Mouse (Mus musculus) left cerebral cortex, postnatal 25 days (tissue): ENCODE data around the gene Slc38a9. TPM values are rescaled to one million over a fixed set of nuclear protein-coding genes. Genes with fewer than 3 reads are reported as not detected.
A peak's percentile ranks its signal among the peaks of the same experiment; 100 is the strongest.

Experiments
- DNase-seq, 2 experiments: peaks; one replicate each; pipeline ENCODE4 v3.0.0; 2022; ENCODE audit warnings: low spot score in 2 of 2, mixed read lengths in 1 of 2
- intact Hi-C: fragments of 180-260 bp; cut with DNase I; formaldehyde crosslinking; loops from one replicate; pipeline ENCODE4 v1.15.1; 2025
- total RNA-seq, 2 experiments: library from RNA; stranded (reverse); gene quantifications; 2 replicates each; pipeline ENCODE4 v1.2.3; 2021

Gene Slc38a9
- total RNA-seq: 10 to 100 TPM; 18.9 to 25.8 TPM

GRCm38 (mm10) chr13:112660574-112661381 is at the start of gene Slc38a9:
Slc38a9 (plus strand) TSS chr13:112660751.
- intact Hi-C loops: no loop called here

GRCm38 (mm10) chr13:112621592-112621991 is 39.0 kb upstream of the Slc38a9 start:
- intact Hi-C loops: loop anchor here (10.0 kb wide), 1 partner anchor 317 kb away; no protein-coding TSS in a partner anchor
- DNase-seq: no peak

More at GRCm38 (mm10) chr13:112660574-112661381, at the start of gene Slc38a9:
- peak; percentile 94 to 98 for DNase-seq

DNA sequence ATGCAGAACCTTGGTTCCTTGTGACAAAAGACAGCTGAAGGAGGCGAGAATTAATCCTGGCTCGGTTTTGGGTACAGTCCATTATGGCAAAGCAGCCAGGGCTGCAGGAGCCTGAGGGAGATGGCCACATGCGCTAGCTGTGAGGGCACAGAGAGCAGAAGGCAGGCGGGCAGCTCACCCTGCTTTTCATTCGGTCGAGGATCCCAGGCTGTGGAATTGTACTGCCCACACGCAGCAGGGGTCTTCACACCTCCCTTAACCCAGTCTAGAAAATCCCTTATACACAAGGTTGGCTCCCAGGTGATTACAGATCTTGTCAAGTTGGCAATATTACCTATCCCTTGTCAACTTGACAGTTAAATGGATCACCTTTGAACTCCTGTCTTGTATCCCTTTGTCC is 36.9 kb upstream of the Slc38a9 start:
- intact Hi-C loops: loop anchor here (10.0 kb wide), 1 partner anchor 319 kb away; no protein-coding TSS in a partner anchor
- DNase-seq: no peak

DNA sequence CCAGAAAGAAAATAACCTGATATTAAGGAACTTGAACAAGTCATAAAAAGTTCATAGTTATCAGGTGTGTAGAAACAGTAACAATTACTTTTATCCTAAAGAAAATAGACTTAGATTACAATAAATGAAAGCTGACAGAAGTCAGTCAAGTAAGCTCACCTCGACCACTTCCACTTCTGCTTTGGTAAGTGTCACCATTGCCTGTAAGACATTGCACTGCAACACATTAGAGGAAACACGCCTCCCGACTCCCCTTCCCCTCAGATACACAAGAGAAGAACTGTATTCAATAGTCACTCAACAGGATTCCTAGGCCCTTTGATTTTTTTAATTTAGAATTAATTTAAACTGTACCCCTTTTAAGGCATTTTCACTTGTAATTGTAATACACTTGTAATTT is 35.9 kb upstream of the Slc38a9 start:
- no peak for DNase-seq
- intact Hi-C loops: loop anchor here (10.0 kb wide), 1 partner anchor 320 kb away; no protein-coding TSS in a partner anchor

DNA sequence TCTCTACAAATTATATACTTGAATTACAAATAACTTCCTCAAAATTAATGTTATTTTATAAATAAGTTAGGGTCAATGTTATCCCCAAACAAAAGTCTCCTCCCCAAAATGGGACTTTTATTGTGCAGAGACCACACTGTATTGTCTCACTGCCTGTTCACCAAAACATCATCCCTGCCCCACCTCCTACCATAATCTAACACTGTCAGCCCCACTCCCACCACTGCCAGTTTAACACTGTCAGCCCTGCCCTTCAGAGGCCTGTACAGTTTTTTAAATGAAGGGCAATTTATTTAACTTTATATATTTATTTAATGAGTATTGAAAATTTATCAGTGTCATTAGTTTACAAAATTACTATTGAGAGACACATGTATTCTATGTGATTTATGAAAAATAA is 35.0 kb upstream of the Slc38a9 start:
- DNase-seq: no peak
- intact Hi-C loops: loop anchor here (10.0 kb wide), 1 partner anchor 321 kb away; no protein-coding TSS in a partner anchor

- DNase-seq: no peak
- intact Hi-C loops: no loop called here
Measured at GRCm38 (mm10) chr13:112635174-112635837, 25.2 kb upstream of the Slc38a9 start.

GRCm38 (mm10) chr13:112636498-112636897 is 24.1 kb upstream of the Slc38a9 start:
- DNase-seq: no peak
- intact Hi-C loops: no loop called here

DNA sequence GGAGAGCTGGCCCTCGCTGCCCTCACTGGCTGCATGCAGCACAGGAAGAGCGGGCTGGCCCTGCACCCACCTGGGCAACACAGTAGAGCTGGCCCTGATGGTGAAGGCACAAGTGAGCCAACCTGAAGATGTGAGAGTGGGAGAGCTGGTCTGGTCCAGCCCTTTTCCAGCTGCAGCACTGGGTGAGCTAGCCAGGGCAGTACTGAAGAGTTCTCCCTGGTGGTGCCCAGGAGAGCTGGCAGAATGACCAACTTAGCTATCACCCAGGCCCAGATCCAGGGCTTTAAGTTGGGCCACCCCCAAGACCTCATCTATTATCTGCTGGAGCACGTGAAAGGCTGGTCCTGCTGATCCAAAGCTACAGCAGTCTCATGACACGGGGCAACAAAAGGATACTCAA is 21.4 kb upstream of the Slc38a9 start:
- DNase-seq: no peak
- intact Hi-C loops: no loop called here

GRCm38 (mm10) chr13:112642897-112643296 is 17.7 kb upstream of the Slc38a9 start:
- intact Hi-C loops: no loop called here
- DNase-seq: no peak

- intact Hi-C loops: no loop called here
Measured at GRCm38 (mm10) chr13:112644996-112645395, 15.6 kb upstream of the Slc38a9 start.

DNA sequence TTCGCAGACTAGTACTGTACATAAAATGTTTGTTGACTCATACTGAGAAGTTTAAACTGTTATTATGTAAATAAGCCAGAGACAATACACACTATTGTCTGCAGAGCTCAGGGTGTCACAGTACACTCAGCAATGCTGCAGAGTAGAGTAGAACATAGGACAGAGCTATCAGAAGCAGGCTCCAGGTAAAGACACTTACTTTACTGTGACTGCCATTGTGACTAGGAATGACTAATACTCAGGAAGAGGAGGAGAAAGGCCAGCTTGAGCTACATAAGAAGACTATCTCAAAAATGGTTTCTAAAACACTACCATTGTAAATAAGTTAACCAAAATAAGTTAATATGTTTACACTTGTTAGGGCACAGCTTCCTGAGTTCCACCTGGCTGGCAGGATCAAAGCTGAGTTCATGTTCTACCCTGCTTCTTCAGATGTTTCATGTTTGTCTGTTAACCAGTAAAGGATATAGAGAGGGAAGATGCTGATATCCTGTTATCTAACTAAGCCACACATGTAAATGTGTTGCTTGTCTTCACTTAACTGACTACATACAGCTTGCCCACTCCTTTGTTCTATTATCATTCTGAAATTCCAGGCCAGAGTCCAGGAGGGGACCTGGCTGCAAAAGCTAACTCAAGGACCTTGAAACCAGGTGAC is 14.9 kb upstream of the Slc38a9 start:
- DNase-seq: no peak
- intact Hi-C loops: no loop called here

More at GRCm38 (mm10) chr13:112644996-112645395, 15.6 kb upstream of the Slc38a9 start:
- no peak for DNase-seq

DNA sequence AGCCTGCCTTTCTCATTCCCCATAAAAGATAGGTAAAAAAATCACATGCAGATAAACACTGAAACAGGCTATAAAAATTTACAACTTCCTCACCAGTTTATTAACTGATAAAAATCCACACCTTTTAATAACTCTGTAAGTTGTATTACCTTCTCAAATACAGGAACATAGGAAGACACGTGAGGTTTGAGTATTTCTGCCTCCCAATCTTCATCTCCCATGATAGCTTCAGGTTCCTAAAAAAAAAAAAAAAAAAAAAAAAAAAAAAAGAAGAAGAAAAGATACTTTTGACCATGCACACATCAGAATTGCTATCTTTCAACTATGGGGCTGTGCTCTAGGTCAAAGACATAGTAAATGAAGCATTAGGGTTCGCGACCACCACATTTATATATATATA is 9.4 kb upstream of the Slc38a9 start:
- intact Hi-C loops: no loop called here
- DNase-seq: no peak

DNA sequence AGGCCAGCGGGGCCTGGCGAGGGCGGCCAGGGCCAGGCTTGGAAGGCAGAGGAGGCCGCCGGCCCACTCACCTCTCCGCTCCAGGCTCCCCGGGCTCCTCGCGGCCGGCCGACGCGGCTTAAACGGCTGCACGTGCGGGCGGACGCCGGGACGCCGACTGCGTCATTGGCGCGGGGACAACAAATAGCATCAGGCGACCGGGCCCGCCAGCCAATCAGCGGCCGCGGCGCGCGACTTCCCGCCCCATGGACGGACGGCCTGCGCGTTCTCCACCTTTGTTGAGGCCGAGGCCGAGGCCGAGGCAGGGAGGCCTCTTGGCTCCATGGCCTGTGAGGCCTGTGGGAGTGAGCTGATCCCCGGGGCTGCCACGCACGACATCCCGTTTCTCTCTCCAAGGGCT is 8.3 kb upstream of the Slc38a9 start, which contains the start of gene Ddx4:
Ddx4 (minus strand) TSS at position 271 of the 400 bp plus-strand sequence.
- DNase-seq: no peak
- intact Hi-C loops: no loop called here

DNA sequence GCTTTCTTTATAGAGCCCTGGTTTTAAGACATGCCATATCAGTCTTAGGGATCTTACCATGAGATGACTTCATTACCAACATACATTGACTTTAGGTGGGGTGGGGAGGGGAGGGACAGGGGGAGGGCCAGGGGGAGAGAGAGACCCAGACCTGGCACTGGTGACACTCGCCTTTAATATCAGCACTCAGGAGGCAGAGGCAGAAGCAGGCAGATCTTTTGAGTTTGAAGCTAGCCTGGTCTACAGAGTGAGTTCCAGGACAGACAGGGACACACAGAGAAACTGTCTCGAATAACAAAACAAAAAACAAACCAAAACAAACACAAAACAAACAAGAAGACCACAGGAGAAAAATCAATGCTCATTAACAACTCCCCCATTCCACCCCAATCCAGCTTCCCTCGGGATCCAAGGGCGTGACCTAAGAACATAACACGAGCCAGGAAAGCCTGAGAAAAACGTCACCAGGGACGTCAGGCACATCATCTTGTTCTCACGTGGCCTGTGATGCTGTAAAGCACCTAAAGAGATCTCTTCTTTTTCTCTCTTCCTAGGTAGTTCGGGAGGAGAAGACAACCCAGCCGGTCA is 471 bp upstream of the Slc38a9 start:
- DNase-seq: no peak
- intact Hi-C loops: no loop called here

- DNase-seq: no peak
- intact Hi-C loops: no loop called here
Measured at GRCm38 (mm10) chr13:112661687-112662086, 1.1 kb downstream of the Slc38a9 start.

DNA sequence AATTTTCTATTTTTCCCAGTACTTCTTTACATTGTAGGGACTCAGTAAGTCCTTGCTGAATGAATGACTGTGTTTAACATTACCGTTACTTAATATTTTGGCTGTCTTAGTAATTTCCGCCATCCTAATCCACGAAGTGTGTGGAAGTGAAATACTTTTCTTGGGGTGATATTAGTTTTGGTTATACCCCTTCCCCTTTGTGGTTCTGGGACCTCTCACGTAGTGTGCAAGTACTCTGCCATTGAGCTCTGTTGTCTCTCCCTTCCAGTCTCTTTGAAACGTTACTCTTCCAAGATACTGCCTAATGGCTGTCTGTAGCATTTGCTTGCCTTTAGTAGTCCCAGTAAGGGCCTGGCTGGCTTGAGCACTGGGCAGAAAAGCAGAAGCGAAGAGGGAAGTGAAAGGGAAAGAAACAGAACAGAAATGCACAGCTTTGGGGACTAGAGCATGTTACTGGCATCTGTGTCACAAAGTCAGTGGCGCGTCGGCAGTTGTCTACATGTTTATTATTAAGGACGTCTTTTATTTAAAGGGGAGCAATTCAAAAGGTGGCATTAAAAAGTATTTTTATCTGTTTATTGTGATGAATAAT is 6.0 kb downstream of the Slc38a9 start:
- intact Hi-C loops: no loop called here
- no peak for DNase-seq

GRCm38 (mm10) chr13:112667215-112667614 is 6.7 kb downstream of the Slc38a9 start:
- DNase-seq: no peak
- intact Hi-C loops: no loop called here

DNA sequence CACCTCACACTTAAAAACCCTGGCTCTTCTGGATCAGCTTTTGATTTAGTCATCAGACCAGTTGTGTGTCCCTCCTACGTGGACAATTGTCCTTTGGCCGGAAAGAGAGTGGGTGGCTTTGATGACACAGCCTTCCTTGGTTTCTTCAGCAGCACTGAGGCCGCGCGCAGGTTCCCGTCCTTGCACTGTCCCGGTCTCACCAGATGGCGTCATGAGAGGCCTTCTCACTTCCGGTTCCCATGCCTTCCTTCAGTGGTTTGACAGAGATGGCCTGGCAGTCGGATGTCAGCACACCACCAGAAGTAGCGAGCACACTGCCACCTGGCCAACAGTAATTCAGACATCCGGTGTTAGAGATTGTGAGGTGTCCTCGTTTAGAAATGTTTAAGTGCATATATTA is 11.2 kb downstream of the Slc38a9 start:
- intact Hi-C loops: loop anchor here (5.0 kb wide), 3 partner anchors 131 to 366 kb away; partner anchors contain the start of genes Cdc20b and Plpp1
- DNase-seq: no peak

DNA sequence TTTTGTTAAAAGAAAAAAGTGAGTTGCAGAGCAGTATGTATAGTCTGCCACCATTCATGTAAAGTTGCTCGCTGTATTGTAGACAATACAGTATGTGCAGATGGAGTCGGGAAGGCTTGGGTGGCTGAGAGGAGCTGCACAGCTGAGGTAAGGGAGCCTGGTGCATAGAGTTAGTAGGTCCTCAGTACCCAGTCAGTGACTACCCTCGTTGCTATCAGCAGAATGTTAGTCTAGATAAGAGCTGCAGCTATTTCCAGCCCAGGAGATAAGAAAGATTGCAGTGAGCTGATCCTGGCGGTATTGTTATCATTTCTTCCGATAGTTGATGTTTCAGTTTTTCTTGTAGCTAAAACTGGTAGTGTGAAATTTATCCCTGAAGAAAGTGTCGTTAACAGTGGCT is 12.2 kb downstream of the Slc38a9 start:
- no peak for DNase-seq
- intact Hi-C loops: loop anchor here (5.0 kb wide), 3 partner anchors 130 to 365 kb away; partner anchors contain the start of genes Cdc20b and Plpp1
